Mouse (Mus musculus): ENCODE results near the gene Dpf3. TPM values are rescaled to one million over a fixed set of nuclear protein-coding genes. Genes with fewer than 3 reads are reported as not detected.

The Dpf3 gene
- polyA plus RNA-seq, 1 experiment from 2014 or later: not detected

DNA sequence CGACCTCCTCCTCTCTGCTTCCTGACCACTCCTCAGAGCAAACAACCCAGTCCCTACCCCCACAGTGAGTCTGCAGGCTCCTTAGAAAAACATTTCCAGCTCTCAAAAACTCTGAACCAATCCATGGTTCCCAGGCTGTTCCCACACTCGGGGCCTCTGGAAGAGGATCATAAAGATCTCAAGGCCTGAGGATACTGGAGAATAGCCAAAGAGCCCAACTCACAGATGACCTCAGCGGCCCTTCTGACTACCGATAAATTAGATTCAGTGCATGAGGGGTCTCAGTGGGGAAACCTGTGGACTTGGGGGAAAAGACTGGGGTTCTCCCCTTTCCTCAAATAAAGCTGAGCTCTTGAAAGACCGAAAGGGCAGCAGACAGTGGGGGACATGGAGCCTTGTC lies 277.2 kb downstream of the Dpf3 start:
- Histone ChIP-seq H3K79me2 (ENCODE audit: inconsistent target) (no peaks in the 10 kb centered on the region), H3K27ac (no peak overlapping the region), H3K36me3 (ENCODE audit: inconsistent target) (no peaks in the 10 kb centered on the region), H3K4me3 (ENCODE audit: inconsistent target) (no peak overlapping the region)
- WGBS (ENCODE audit: missing documents): 90% methylated on average over 5 of the region's 5 CpGs

GRCm38 (mm10) chr12:83209461-83209860 lies 278.1 kb downstream of the Dpf3 start:
- H3K79me2 ChIP-seq (ENCODE audit: inconsistent target): no peaks in the 10 kb centered on the region
- 60% methylated on average over 6 of the region's 6 CpGs for WGBS (ENCODE audit: missing documents)
- H3K36me3 ChIP-seq (ENCODE audit: inconsistent target): no peaks in the 10 kb centered on the region
- no peak overlapping the region for H3K27ac ChIP-seq
- no peak overlapping the region for H3K4me3 ChIP-seq (ENCODE audit: inconsistent target)

DNA sequence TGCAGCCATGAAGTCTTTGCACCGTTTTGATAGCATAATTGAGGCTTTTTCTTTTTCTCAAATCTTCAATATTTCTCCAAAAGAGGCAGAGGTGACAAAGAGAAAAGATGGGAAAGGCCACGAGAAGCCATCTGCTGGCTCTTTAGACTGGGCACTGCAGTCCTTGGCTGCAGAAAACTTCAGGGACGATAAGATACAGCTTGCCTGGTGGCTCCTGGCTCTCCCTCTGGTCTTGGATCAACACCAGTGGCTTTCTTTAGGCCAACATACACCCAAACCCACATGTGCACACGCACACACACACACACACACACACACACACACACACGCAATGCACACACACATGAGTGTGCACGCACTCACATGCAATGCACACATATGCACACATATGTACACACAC lies 278.7 kb downstream of the Dpf3 start:
- Histone ChIP-seq H3K79me2 (ENCODE audit: inconsistent target) (no peaks in the 10 kb centered on the region), H3K36me3 (ENCODE audit: inconsistent target) (no peaks in the 10 kb centered on the region), H3K4me3 (ENCODE audit: inconsistent target) (no peak overlapping the region), H3K27ac (no peak overlapping the region)
- WGBS (ENCODE audit: missing documents): 68% methylated on average over 6 of the region's 6 CpGs

- WGBS (ENCODE audit: missing documents): 62% methylated on average over 8 of the region's 8 CpGs
- Histone ChIP-seq H3K36me3 (ENCODE audit: inconsistent target) (no peaks in the 10 kb centered on the region), H3K79me2 (ENCODE audit: inconsistent target) (no peaks in the 10 kb centered on the region), H3K4me3 (ENCODE audit: inconsistent target) (no peak overlapping the region), H3K27ac (no peak overlapping the region)
Observed at GRCm38 (mm10) chr12:83208011-83208410, 279.5 kb downstream of the Dpf3 start.

DNA sequence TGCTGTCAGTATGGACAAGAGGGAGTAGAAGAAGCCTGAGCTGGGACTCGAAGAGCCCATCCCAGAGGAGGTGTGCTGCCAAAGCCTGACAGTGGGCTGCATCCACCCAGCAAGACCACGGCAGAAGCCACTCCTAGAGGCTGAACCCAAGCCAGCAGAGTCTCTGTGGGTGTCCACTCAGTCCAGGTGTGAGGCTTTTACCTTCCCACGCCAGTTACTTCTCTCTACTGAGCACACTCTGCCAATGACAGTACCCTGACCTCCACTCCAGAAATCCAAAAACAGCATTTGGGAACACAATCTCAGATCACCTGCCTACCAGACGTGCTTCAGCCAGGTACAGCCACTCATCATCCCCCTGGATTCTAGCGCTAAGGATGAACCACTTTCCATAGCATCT lies 280.0 kb downstream of the Dpf3 start:
- H3K36me3 ChIP-seq (ENCODE audit: inconsistent target): no peaks in the 10 kb centered on the region
- no peak overlapping the region for H3K4me3 ChIP-seq (ENCODE audit: inconsistent target)
- 60% methylated on average over 5 of the region's 5 CpGs for WGBS (ENCODE audit: missing documents)
- H3K27ac ChIP-seq: no peak overlapping the region
- no peaks in the 10 kb centered on the region for H3K79me2 ChIP-seq (ENCODE audit: inconsistent target)

GRCm38 (mm10) chr12:83206866-83207265 lies 280.6 kb downstream of the Dpf3 start:
- H3K79me2 ChIP-seq (ENCODE audit: inconsistent target): no peaks in the 10 kb centered on the region
- 86% methylated on average over 6 of the region's 6 CpGs for WGBS (ENCODE audit: missing documents)
- no peak overlapping the region for H3K4me3 ChIP-seq (ENCODE audit: inconsistent target)
- H3K36me3 ChIP-seq (ENCODE audit: inconsistent target): no peaks in the 10 kb centered on the region
- no peak overlapping the region for H3K27ac ChIP-seq

DNA sequence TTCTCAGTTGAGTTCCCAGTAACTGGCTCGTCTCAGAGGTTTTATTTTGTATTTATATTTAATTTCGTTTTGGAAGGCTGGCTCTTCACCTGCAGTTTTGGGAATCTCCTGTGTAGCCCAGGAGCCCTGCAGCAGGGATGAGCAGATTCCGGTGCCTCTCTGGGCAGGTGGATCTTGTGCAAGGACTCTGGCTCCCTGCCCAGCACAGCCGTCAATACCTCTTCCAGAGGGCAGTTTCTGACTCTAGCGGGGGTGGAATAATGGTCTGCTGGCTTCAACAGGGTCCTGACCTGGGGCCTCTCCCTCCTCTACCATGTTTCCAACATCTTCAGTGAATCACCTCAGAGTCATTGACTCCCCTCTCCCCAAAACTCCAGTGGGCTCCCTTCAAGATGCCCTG lies 283.2 kb downstream of the Dpf3 start:
- H3K36me3 ChIP-seq (ENCODE audit: inconsistent target): no peaks in the 10 kb centered on the region
- H3K4me3 ChIP-seq (ENCODE audit: inconsistent target): no peak overlapping the region
- H3K79me2 ChIP-seq (ENCODE audit: inconsistent target): no peaks in the 10 kb centered on the region
- H3K27ac ChIP-seq: no peak overlapping the region
- 79% methylated on average over 5 of the region's 5 CpGs for WGBS (ENCODE audit: missing documents)

- WGBS (ENCODE audit: missing documents): 51% methylated on average over 3 of the region's 3 CpGs
- no peaks in the 10 kb centered on the region for H3K79me2 ChIP-seq (ENCODE audit: inconsistent target)
- no peak overlapping the region for H3K27ac ChIP-seq
- H3K4me3 ChIP-seq (ENCODE audit: inconsistent target): no peak overlapping the region
- H3K36me3 ChIP-seq (ENCODE audit: inconsistent target): no peaks in the 10 kb centered on the region
Observed at GRCm38 (mm10) chr12:83201674-83202073, 285.8 kb downstream of the Dpf3 start.

DNA sequence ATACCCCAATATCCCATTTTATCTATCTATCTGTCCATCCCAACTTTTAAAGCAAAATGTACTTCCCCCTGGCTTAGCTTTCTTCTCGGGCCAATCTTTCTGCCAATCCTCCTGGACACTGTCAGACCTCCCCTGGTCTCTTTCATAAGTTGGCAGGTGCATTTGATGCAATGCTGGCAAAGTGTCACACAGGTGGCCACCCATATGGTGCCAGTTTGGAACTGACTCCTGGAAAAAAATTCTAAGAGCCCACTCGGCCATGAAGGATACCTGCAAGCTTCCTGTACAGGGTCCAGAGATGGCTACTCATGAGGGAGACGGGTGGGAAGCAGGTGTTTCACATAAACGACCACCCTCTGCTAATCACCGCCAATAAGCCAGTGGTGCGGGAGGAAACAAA lies 307.0 kb downstream of the Dpf3 start:
- Histone ChIP-seq H3K27ac (no peak overlapping the region), H3K36me3 (ENCODE audit: inconsistent target) (no peaks in the 10 kb centered on the region), H3K79me2 (ENCODE audit: inconsistent target) (no peaks in the 10 kb centered on the region), H3K4me3 (ENCODE audit: inconsistent target) (no peak overlapping the region)
- WGBS (ENCODE audit: missing documents): 83% methylated on average over 6 of the region's 6 CpGs

GRCm38 (mm10) chr12:83179860-83180259 lies 307.7 kb downstream of the Dpf3 start:
- Histone ChIP-seq H3K27ac (no peak overlapping the region), H3K79me2 (ENCODE audit: inconsistent target) (no peaks in the 10 kb centered on the region), H3K4me3 (ENCODE audit: inconsistent target) (no peak overlapping the region), H3K36me3 (ENCODE audit: inconsistent target) (no peaks in the 10 kb centered on the region)
- WGBS (ENCODE audit: missing documents): 94% methylated on average over 1 of the region's 1 CpGs

- WGBS (ENCODE audit: missing documents): 79% methylated on average over 2 of the region's 2 CpGs
- Histone ChIP-seq H3K27ac (no peak overlapping the region), H3K79me2 (ENCODE audit: inconsistent target) (no peaks in the 10 kb centered on the region), H3K36me3 (ENCODE audit: inconsistent target) (no peaks in the 10 kb centered on the region), H3K4me3 (ENCODE audit: inconsistent target) (no peak overlapping the region)
Observed at GRCm38 (mm10) chr12:83178770-83179169, 308.7 kb downstream of the Dpf3 start.

- no peak overlapping the region for H3K4me3 ChIP-seq (ENCODE audit: inconsistent target)
- H3K36me3 ChIP-seq (ENCODE audit: inconsistent target): no peaks in the 10 kb centered on the region
- no peaks in the 10 kb centered on the region for H3K79me2 ChIP-seq (ENCODE audit: inconsistent target)
- WGBS (ENCODE audit: missing documents): 86% methylated on average over 12 of the region's 12 CpGs
- no peak overlapping the region for H3K27ac ChIP-seq
Observed at GRCm38 (mm10) chr12:83169495-83170209, 317.9 kb downstream of the Dpf3 start.

DNA sequence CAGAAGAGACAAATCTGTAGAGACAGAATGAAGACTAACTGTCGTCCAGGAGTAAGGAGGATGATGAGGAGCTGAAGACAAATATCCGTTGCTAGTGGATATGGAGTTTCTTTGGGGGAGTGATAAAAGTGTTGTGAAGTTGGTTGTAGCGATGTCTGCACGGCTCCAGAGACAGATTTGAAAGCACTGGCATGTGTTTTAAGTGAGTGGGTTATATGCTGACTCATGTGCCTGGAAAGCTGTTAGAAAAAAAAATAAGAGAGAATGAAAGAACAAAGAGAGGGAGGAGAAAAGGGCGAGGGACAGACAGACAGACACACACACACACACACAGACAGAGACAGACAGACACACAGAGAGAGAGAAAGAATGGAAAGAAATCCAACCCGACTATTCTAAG lies 319.2 kb downstream of the Dpf3 start:
- Histone ChIP-seq H3K27ac (no peak overlapping the region), H3K36me3 (ENCODE audit: inconsistent target) (no peaks in the 10 kb centered on the region), H3K79me2 (ENCODE audit: inconsistent target) (no peaks in the 10 kb centered on the region), H3K4me3 (ENCODE audit: inconsistent target) (no peak overlapping the region)
- 81% methylated on average over 3 of the region's 6 CpGs for WGBS (ENCODE audit: missing documents)

- Histone ChIP-seq H3K36me3 (ENCODE audit: inconsistent target) (no peaks in the 10 kb centered on the region), H3K27ac (no peak overlapping the region), H3K79me2 (ENCODE audit: inconsistent target) (no peaks in the 10 kb centered on the region), H3K4me3 (ENCODE audit: inconsistent target) (no peak overlapping the region)
- 100% methylated on average over 1 of the region's 1 CpGs for WGBS (ENCODE audit: missing documents)
Observed at GRCm38 (mm10) chr12:83165058-83165457, 322.5 kb downstream of the Dpf3 start.

Measured in macrophage (primary cell).